Mouse (Mus musculus): ENCODE measurements around the gene Hnrnpf. TPM values are rescaled to one million over a fixed set of nuclear protein-coding genes. Genes with fewer than 3 reads are reported as not detected.

Hnrnpf gene
- total and polyA plus RNA-seq, 2 experiments from 2014 or later, result 154 to 183 TPM

DNA sequence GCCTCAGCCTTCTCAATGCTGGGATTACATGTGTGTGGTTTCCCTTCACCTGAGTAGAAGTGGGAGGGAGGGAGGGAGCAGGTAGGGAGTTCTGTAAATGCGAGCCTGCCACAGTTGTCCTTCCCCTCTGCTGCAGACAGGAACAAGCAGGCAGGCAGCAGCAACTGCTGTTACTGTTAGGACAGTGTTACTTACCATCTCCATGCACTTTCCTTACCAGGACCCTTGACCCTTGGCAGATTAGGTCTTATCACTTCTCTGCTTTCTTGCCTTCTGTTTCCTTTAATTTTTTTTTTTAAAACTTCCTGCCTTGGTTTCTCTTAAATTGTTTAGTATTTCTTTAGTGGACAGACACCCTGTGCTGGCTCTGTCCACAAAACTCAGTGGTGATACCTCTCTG lies 12.1 kb upstream of the Hnrnpf start:
- ATAC-seq (ENCODE audit: low FRiP score) (no peak), DNase-seq (ENCODE audit: low spot score) (no peak)
- Histone ChIP-seq H3K27me3 (ENCODE audit: insufficient read depth, low read length) (no peaks in the 10 kb centered on the region), H3K9me3 (ENCODE audit: low read length) (no peaks in the 10 kb centered on the region), H3K4me1 (ENCODE audit: insufficient read depth, low read length) (no peaks in the 10 kb centered on the region), H3K36me3 (ENCODE audit: insufficient read depth, low read length) (no peaks in the 10 kb centered on the region), H3K27ac (ENCODE audit: low read depth, low read length) (no peak overlapping the region), H3K4me2 (ENCODE audit: low read depth, low read length, poor library complexity, severe bottlenecking) (no peak overlapping the region), H3K4me3 (ENCODE audit: low read depth, low read length) (no peak overlapping the region), H3K9ac (replicated peaks; ENCODE audit: low read length, poor library complexity, severe bottlenecking) (no peak overlapping the region)
- no peak for TF ChIP-seq CTCF (IDR thresholded peaks at IDR 0.05)
- WGBS, result 56% methylated on average over 1 of the region's 1 CpGs

DNA sequence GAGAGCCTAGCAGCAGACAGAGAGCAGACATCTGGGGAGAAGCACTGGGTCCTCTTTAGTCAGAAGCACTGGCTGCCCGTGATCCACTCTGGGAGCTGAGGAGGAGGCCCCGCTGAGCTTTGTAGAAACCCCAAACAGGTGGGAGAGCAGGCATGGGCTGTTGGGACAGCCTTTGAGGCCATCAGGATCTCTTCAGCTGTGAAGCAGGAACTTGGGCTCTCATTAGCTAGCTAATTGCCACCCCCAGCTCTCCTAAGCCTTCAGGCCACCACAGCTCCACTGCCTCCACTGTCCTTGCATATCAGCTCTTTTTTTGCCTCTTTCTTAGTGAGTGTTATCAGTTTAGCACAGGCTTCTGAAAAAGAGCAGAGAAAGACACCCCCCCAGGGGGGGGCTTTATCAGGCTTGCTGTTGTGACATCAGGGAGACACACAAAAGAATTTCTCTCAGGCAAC lies 11.5 kb upstream of the Hnrnpf start:
- Histone ChIP-seq H3K4me1 (ENCODE audit: insufficient read depth, low read length) (no peaks in the 10 kb centered on the region), H3K4me2 (ENCODE audit: low read depth, low read length, poor library complexity, severe bottlenecking) (no peak overlapping the region), H3K27ac (ENCODE audit: low read depth, low read length) (no peak overlapping the region), H3K4me3 (ENCODE audit: low read depth, low read length) (no peak overlapping the region), H3K9me3 (ENCODE audit: low read length) (no peaks in the 10 kb centered on the region), H3K36me3 (ENCODE audit: insufficient read depth, low read length) (no peaks in the 10 kb centered on the region), H3K27me3 (ENCODE audit: insufficient read depth, low read length) (no peaks in the 10 kb centered on the region), H3K9ac (replicated peaks; ENCODE audit: low read length, poor library complexity, severe bottlenecking) (no peak overlapping the region)
- ATAC-seq (ENCODE audit: low FRiP score), result no peak
- WGBS, result 54% methylated on average over 2 of the region's 2 CpGs
- no peak for DNase-seq (ENCODE audit: low spot score)
- no peak for TF ChIP-seq CTCF (IDR thresholded peaks at IDR 0.05)

DNA sequence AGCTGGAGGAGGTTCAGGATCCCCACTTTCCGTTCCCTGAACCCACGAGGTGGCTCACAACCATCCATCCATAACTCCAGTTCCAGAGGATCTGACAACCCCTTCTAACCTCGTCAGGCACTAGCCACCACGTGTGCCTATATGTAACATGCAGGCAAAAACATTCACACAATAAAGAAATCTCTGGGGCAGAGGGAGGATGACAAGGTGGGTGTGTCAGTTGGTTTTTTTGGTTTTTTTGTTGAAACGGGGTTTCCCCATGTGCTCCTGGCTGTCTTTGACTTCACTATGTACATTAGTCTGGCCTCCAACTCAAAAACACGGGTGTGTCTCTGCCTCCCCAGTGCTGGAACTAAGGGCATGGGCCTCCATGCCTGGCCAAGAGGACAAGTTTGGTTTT lies 9.9 kb upstream of the Hnrnpf start:
- DNase-seq (ENCODE audit: low spot score), result no peak
- Histone ChIP-seq H3K36me3 (ENCODE audit: insufficient read depth, low read length) (no peaks in the 10 kb centered on the region), H3K4me2 (ENCODE audit: low read depth, low read length, poor library complexity, severe bottlenecking) (no peak overlapping the region), H3K27ac (ENCODE audit: low read depth, low read length) (no peak overlapping the region), H3K9me3 (ENCODE audit: low read length) (no peaks in the 10 kb centered on the region), H3K9ac (replicated peaks; ENCODE audit: low read length, poor library complexity, severe bottlenecking) (no peak overlapping the region), H3K4me1 (ENCODE audit: insufficient read depth, low read length) (no peaks in the 10 kb centered on the region), H3K27me3 (ENCODE audit: insufficient read depth, low read length) (no peaks in the 10 kb centered on the region), H3K4me3 (ENCODE audit: low read depth, low read length) (no peak overlapping the region)
- no peak for ATAC-seq (ENCODE audit: low FRiP score)
- TF ChIP-seq CTCF (IDR thresholded peaks at IDR 0.05), result no peak
- WGBS, result 88% methylated on average over 6 of the region's 6 CpGs

DNA sequence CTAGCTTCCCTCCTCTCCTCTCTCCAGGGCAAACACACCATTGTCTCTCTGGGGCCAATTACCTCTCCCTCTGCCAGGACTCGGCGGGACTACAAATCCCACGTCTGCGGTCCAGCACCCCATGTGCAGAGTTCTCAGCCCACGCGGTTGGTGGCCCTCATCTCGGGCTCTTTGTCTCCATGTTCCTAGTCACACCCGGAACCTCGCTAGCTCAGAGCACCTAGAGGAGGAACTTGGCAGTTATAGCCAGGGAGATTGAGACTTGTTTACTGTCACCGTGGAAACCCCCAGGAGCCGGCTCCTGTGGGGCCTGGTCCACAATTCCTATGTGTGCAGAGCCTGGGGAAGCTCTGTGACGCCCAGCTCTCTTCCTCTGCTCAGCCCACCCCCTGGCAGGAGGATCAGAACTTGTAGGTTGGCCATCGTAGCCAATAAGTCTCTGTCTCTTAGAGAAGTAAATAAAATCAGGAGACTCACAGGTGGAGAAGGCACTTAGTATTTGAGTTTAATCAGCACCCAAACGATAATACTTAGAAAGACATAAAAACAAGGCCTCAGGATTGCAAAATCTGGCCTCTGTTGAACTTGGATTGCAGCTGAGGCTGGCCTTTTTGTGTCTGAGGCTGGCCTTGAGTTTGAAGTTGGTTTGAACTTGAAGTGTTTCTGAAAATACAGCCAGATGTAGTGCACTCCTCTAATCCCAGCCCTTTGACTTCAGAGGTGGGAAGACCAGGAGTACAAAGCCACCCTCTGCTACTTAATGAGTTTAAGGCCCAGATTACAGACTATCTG lies 8.6 kb upstream of the Hnrnpf start:
- no peaks in the 10 kb centered on the region for H3K27me3 ChIP-seq (ENCODE audit: insufficient read depth, low read length)
- DNase-seq (ENCODE audit: low spot score) (no peak), ATAC-seq (ENCODE audit: low FRiP score) (no peak)
- H3K9me3 ChIP-seq (ENCODE audit: low read length), result no peaks in the 10 kb centered on the region
- TF ChIP-seq CTCF (IDR thresholded peaks at IDR 0.05), result no peak
- H3K4me3 ChIP-seq (ENCODE audit: low read depth, low read length), result no peak overlapping the region
- H3K9ac ChIP-seq (replicated peaks; ENCODE audit: low read length, poor library complexity, severe bottlenecking), result no peak overlapping the region
- H3K4me1 ChIP-seq (ENCODE audit: insufficient read depth, low read length), result no peaks in the 10 kb centered on the region
- H3K4me2 ChIP-seq (ENCODE audit: low read depth, low read length, poor library complexity, severe bottlenecking), result no peak overlapping the region
- H3K36me3 ChIP-seq (ENCODE audit: insufficient read depth, low read length), result no peaks in the 10 kb centered on the region
- no peak overlapping the region for H3K27ac ChIP-seq (ENCODE audit: low read depth, low read length)
- 62% methylated on average over 14 of the region's 14 CpGs for WGBS

DNA sequence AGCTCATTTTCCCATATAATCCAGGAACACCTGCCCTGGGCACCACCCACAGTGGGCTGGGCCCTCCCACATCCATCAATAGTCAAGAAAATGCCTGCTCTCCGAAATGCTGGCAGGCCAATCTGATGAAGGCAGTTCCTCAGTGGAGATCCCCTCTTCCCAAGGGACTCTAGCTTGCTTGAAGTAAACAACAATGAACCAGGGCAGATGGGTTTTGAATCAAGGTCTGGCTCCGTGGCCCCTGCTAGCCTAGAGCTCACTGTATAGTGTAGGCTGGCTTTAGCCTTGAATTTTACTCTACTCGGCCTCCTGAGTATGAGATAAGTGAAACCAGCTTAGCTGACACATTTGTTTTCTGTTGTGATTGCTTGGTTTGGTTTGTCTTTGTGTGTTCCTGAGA lies 7.7 kb upstream of the Hnrnpf start:
- no peak for DNase-seq (ENCODE audit: low spot score)
- 59% methylated on average over 3 of the region's 3 CpGs for WGBS
- Histone ChIP-seq H3K36me3 (ENCODE audit: insufficient read depth, low read length) (no peaks in the 10 kb centered on the region), H3K9me3 (ENCODE audit: low read length) (no peaks in the 10 kb centered on the region), H3K4me2 (ENCODE audit: low read depth, low read length, poor library complexity, severe bottlenecking) (no peak overlapping the region), H3K4me3 (ENCODE audit: low read depth, low read length) (no peak overlapping the region), H3K4me1 (ENCODE audit: insufficient read depth, low read length) (no peaks in the 10 kb centered on the region), H3K27me3 (ENCODE audit: insufficient read depth, low read length) (no peaks in the 10 kb centered on the region), H3K27ac (ENCODE audit: low read depth, low read length) (no peak overlapping the region), H3K9ac (replicated peaks; ENCODE audit: low read length, poor library complexity, severe bottlenecking) (no peak overlapping the region)
- ATAC-seq (ENCODE audit: low FRiP score), result no peak
- TF ChIP-seq CTCF (IDR thresholded peaks at IDR 0.05), result no peak

DNA sequence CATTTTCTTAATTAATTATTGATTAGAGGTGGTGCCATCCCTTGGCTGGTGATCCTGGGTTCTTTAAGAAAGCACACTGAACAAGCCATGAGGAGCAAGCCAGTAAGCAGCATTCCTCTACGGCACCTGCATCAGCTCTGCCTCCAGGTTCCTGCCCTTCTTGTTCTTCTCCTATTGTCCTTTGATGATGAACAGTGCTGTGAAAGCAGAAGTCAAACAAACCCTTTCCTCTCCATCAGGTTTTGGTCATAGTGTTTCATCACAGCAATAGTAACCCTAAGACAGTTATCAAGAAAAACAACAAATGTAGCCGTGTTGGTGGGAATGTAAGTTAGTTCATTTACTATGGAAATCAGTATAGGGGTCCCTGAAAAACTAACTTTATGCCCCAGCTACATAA lies 6.7 kb upstream of the Hnrnpf start:
- Histone ChIP-seq H3K4me1 (ENCODE audit: insufficient read depth, low read length) (no peaks in the 10 kb centered on the region), H3K27ac (ENCODE audit: low read depth, low read length) (no peak overlapping the region), H3K4me3 (ENCODE audit: low read depth, low read length) (no peak overlapping the region), H3K9me3 (ENCODE audit: low read length) (no peaks in the 10 kb centered on the region), H3K27me3 (ENCODE audit: insufficient read depth, low read length) (no peaks in the 10 kb centered on the region), H3K4me2 (ENCODE audit: low read depth, low read length, poor library complexity, severe bottlenecking) (no peak overlapping the region), H3K9ac (replicated peaks; ENCODE audit: low read length, poor library complexity, severe bottlenecking) (no peak overlapping the region), H3K36me3 (ENCODE audit: insufficient read depth, low read length) (no peaks in the 10 kb centered on the region)
- 91% methylated on average over 2 of the region's 2 CpGs for WGBS
- DNase-seq (ENCODE audit: low spot score) (no peak), ATAC-seq (ENCODE audit: low FRiP score) (no peak)
- TF ChIP-seq CTCF (IDR thresholded peaks at IDR 0.05), result no peak
